Mouse (Mus musculus): ENCODE measurements around the gene Coa5. TPM values are rescaled to one million over a fixed set of nuclear protein-coding genes. Genes with fewer than 3 reads are reported as not detected.

The Coa5 gene
- total and polyA plus RNA-seq, 3 experiments, result 43.8 to 79.8 (median 62.8) TPM

DNA sequence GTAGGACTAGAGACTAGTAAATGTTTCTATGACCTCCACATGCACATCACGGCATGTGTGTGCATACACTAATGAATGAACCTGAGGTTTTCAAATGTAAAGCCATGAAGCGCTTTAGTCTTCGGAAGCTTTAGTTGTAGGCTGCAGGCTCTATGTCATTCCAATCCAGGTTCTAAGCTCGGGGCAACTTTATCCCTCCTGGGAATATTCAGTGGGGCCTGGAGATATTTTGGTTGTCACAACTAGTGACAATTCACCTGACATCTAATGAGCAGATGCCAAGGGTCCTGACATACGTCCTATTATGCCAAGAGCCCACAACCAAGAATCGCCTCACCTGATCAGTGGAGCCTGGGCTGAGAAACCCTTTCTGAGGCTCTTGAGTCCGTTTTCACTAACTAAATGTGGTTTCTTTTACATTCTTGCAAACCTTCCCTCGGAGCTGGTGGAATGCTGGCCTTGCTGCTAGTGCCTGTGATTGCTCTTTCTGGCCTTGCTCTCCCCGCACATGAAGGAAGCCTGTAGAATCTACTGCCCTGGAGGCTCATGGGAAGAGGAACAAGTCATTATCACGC, 35.1 kb upstream of the Coa5 start:
- peaks cover 41 to 62% of the 10 kb centered on the region in 2 experiments for H3K36me3 ChIP-seq (replicated peaks in 1 of 2; ENCODE audit: control insufficient read depth in 1 of 2, insufficient read depth in 1 of 2, low read length in 1 of 2)
- H3K9ac ChIP-seq (ENCODE audit: insufficient read depth, low read depth), result no peak overlapping the region
- H3K4me3 ChIP-seq (replicated peaks in 1 of 3; ENCODE audit: low read depth in 2 of 3, low read length in 2 of 3, poor library complexity in 1 of 3), result no peak overlapping the region
- peaks cover 6 to 24% of the 10 kb centered on the region in 2 experiments for H3K4me1 ChIP-seq (ENCODE audit: control insufficient read depth in 1 of 2, insufficient read depth in 2 of 2)
- TF ChIP-seq NRF1 (IDR thresholded peaks at IDR 0.05; ENCODE audit: low read depth, low read length), result no peak
- no peak for TF ChIP-seq ZMIZ1 (IDR thresholded peaks at IDR 0.05; ENCODE audit: low read depth, low read length)
- TF ChIP-seq CHD2 (IDR thresholded peaks at IDR 0.05; ENCODE audit: low read length), result no peak
- TF ChIP-seq JUN (IDR thresholded peaks at IDR 0.05; ENCODE audit: insufficient read depth, low read depth, low read length), result no peak
- no peak for TF ChIP-seq GABPA (IDR thresholded peaks at IDR 0.05; ENCODE audit: insufficient replicate concordance, low read depth, low read length)
- TF ChIP-seq ZKSCAN1 (IDR thresholded peaks at IDR 0.05; ENCODE audit: borderline replicate concordance, low read depth, low read length), result no peak
- no peak for TF ChIP-seq ZC3H11A (IDR thresholded peaks at IDR 0.05; ENCODE audit: low read depth, low read length)
- TF ChIP-seq MAFK (IDR thresholded peaks at IDR 0.05; ENCODE audit: insufficient replicate concordance, low read length), result no peak
- no peak for TF ChIP-seq UBTF (IDR thresholded peaks at IDR 0.05; ENCODE audit: low read depth, low read length)
- no peak for TF ChIP-seq ETS1 (conservative IDR thresholded peaks at IDR 0.05; ENCODE audit: low read depth, low read length)
- TF ChIP-seq USF2 (conservative IDR thresholded peaks at IDR 0.05; ENCODE audit: low read depth, low read length), result no peak
- TF ChIP-seq TCF12 (IDR thresholded peaks at IDR 0.05; ENCODE audit: low read depth, low read length), result no peak
- TF ChIP-seq MEF2A (IDR thresholded peaks at IDR 0.05; ENCODE audit: borderline replicate concordance, low read depth, low read length), result no peak
- H3K27ac ChIP-seq (ENCODE audit: insufficient read depth, low read depth), result no peak overlapping the region
- dilution Hi-C loops (cut with MboI; ENCODE audit: extremely low pct_ligation_motif_present, extremely low pct_unique_long_range_greater_than_20kb, low sequenced_read_pairs), result no loop called here
- no peak for DNase-seq (ENCODE audit: extremely low read depth)
- no peaks in the 10 kb centered on the region for H3K27me3 ChIP-seq (replicated peaks)
- in situ Hi-C loops (cut with MboI; ENCODE audit: low pct_ligation_motif_present, low pct_unique_long_range_greater_than_20kb, low sequenced_read_pairs), result loop anchor here (10.0 kb wide), 1 partner anchor 190 kb away; no protein-coding TSS in a partner anchor
- H3K9me3 ChIP-seq (replicated peaks; ENCODE audit: low read length), result peaks cover 9% of the 10 kb centered on the region
- no peak overlapping the region for H3K4me2 ChIP-seq (ENCODE audit: insufficient read depth, low read depth, poor library complexity, severe bottlenecking)
- H3K79me2 ChIP-seq (replicated peaks; ENCODE audit: control insufficient read depth, extremely low read depth, insufficient read depth, poor library complexity, severe bottlenecking), result peaks cover 3% of the 10 kb centered on the region; the same call in 1 of the 2 replicates

GRCm38 (mm10) chr1:37457546-37457945, 27.6 kb upstream of the Coa5 start:
- dilution Hi-C loops (cut with MboI; ENCODE audit: extremely low pct_ligation_motif_present, extremely low pct_unique_long_range_greater_than_20kb, low sequenced_read_pairs), result no loop called here
- no peak for DNase-seq (ENCODE audit: extremely low read depth)
- TF ChIP-seq TBP (conservative IDR thresholded peaks at IDR 0.05; ENCODE audit: low read depth, low read length), result no peak
- TF ChIP-seq MYC (IDR thresholded peaks at IDR 0.05; ENCODE audit: low read depth, low read length), result no peak
- TF ChIP-seq ELF1 (IDR thresholded peaks at IDR 0.05; ENCODE audit: low read depth, low read length), result no peak
- no peak for TF ChIP-seq NELFE (IDR thresholded peaks at IDR 0.05; ENCODE audit: low read depth, low read length)
- no peak for TF ChIP-seq MAZ (IDR thresholded peaks at IDR 0.05; ENCODE audit: low read depth, low read length)
- TF ChIP-seq BHLHE40 (IDR thresholded peaks at IDR 0.05; ENCODE audit: low read depth, low read length), result no peak
- TF ChIP-seq POLR2AphosphoS2 (IDR thresholded peaks at IDR 0.05; ENCODE audit: low read depth, low read length), result no peak
- TF ChIP-seq POLR2A (IDR thresholded peaks at IDR 0.05; ENCODE audit: low read depth, low read length), result no peak
- TF ChIP-seq SMC3 (IDR thresholded peaks at IDR 0.05; ENCODE audit: low read depth, low read length), result no peak
- TF ChIP-seq ZKSCAN1 (IDR thresholded peaks at IDR 0.05; ENCODE audit: borderline replicate concordance, low read depth, low read length), result no peak
- no peak for TF ChIP-seq JUN (IDR thresholded peaks at IDR 0.05; ENCODE audit: insufficient read depth, low read depth, low read length)
- no peak for TF ChIP-seq E2F4 (IDR thresholded peaks at IDR 0.05; ENCODE audit: insufficient replicate concordance, low read depth, low read length)
- TF ChIP-seq MXI1 (IDR thresholded peaks at IDR 0.05; ENCODE audit: low read depth, low read length), result no peak
- TF ChIP-seq CHD2 (IDR thresholded peaks at IDR 0.05; ENCODE audit: low read length), result no peak
- TF ChIP-seq RAD21 (IDR thresholded peaks at IDR 0.05; ENCODE audit: low read depth, low read length), result no peak
- no peak for TF ChIP-seq ZC3H11A (IDR thresholded peaks at IDR 0.05; ENCODE audit: low read depth, low read length)
- no peak for TF ChIP-seq MAFK (IDR thresholded peaks at IDR 0.05; ENCODE audit: insufficient replicate concordance, low read length)
- no peak for TF ChIP-seq EP300 (IDR thresholded peaks at IDR 0.05; ENCODE audit: low read length)
- no peak for TF ChIP-seq IRF4 (IDR thresholded peaks at IDR 0.05; ENCODE audit: low read depth, low read length)
- H3K4me3 ChIP-seq (replicated peaks in 1 of 3; ENCODE audit: low read depth in 2 of 3, low read length in 2 of 3, poor library complexity in 1 of 3), result no peak overlapping the region
- in situ Hi-C loops (cut with MboI; ENCODE audit: low pct_ligation_motif_present, low pct_unique_long_range_greater_than_20kb, low sequenced_read_pairs), result no loop called here
- no peaks in the 10 kb centered on the region for H3K4me1 ChIP-seq (ENCODE audit: control insufficient read depth in 1 of 2, insufficient read depth in 2 of 2)
- H3K27me3 ChIP-seq (replicated peaks), result no peaks in the 10 kb centered on the region
- H3K36me3 ChIP-seq (replicated peaks in 1 of 2; ENCODE audit: control insufficient read depth in 1 of 2, insufficient read depth in 1 of 2, low read length in 1 of 2), result peaks cover 56 to 79% of the 10 kb centered on the region in 2 experiments
- H3K9me3 ChIP-seq (replicated peaks; ENCODE audit: low read length), result no peaks in the 10 kb centered on the region
- no peak overlapping the region for H3K9ac ChIP-seq (ENCODE audit: insufficient read depth, low read depth)
- no peak overlapping the region for H3K4me2 ChIP-seq (ENCODE audit: insufficient read depth, low read depth, poor library complexity, severe bottlenecking)
- no peaks in the 10 kb centered on the region for H3K79me2 ChIP-seq (replicated peaks; ENCODE audit: control insufficient read depth, extremely low read depth, insufficient read depth, poor library complexity, severe bottlenecking)
- no peak overlapping the region for H3K27ac ChIP-seq (ENCODE audit: insufficient read depth, low read depth)
